Comparison of ENCODE assay signal across 8 mouse cellular contexts in the genomic region with DNA sequence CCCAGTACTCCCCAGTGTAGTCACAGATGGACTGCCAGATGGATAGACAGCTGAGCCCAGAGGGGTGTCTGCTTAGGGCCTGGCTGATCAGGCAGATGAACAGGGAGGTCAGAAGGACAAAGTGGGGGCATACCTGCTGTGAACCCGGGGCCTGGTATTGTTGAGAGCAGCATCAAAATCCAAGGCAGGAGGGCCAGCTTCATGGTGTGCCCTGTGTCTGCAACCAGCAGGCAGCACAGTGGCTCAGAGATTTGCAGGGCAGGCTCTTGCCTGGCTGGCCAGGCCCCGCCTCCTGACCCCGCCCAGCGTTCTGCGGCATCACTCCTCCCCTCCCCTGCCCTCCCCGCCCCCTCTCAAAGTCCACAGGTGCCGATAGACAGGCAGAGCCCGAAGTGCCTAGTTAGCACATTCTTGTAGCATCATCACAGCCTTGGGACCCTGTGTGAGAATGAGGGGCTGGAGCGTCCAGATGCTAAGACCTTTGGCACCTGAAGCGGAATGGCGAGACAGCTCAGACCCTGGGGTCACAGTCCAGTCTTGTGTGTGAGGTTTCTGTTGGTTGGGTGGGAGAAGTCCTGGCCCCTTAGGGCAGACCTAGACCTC. TPM values are rescaled to one million over a fixed set of nuclear protein-coding genes. Genes with fewer than 3 reads are reported as not detected.
DNase-seq lines count a peak whose midpoint lies in the region; ATAC-seq lines count a peak whose summit lies in the region.

Susd2 (minus strand) TSS at position 268 of the 603 bp plus-strand sequence.

- peak within 1 kb of the TSS; percentile 78 for H3K27ac ChIP-seq in kidney, embryonic 15.5 days

- 4% methylated on average over 11 of the region's 11 CpGs for WGBS in kidney, embryonic 15.5 days

- peak; percentile 41 for DNase-seq in ovary, postnatal 14 days (ENCODE audit: low spot score)
- no peak for DNase-seq in ovary, postnatal 10 days (ENCODE audit: low spot score)
- DNase-seq in cerebellum, adult 9-10 months = peak; percentile 95
- no peak for DNase-seq in gonadal fat pad, adult 2 months (ENCODE audit: low read depth)
- DNase-seq in lung, postnatal 10 days = peak; percentile 75
- peak; percentile 32 to 55 for DNase-seq in spleen, adult 18-20 months
- no peak for DNase-seq in layer of hippocampus, adult 8-10 months (ENCODE audit: low spot score in 2 of 2)

- peaks cover 23% of the 10 kb centered on the region for H3K36me3 ChIP-seq in kidney, embryonic 15.5 days

- H3K27me3 ChIP-seq in kidney, embryonic 15.5 days = no peaks in the 10 kb centered on the region

- H3K4me1 ChIP-seq in kidney, embryonic 15.5 days = peaks cover 23% of the 10 kb centered on the region

- ATAC-seq in kidney, embryonic 15.5 days (replicated peaks; ENCODE audit: low FRiP score) = peak; percentile 84

- H3K4me2 ChIP-seq in kidney, embryonic 15.5 days = peak within 1 kb of the TSS; percentile 42

- H3K4me3 ChIP-seq in kidney, embryonic 15.5 days (replicated peaks) = 0 out of 2 replicates have a peak within 1 kb of the TSS, but pooled peaks have one; percentile 0

- no peaks in the 10 kb centered on the region for H3K9me3 ChIP-seq in kidney, embryonic 15.5 days (replicated peaks)

- peak within 1 kb of the TSS; percentile 10; the same call in 1 of the 2 replicates for H3K9ac ChIP-seq in kidney, embryonic 15.5 days

RNA-seq across cellular contexts. Expression of gene Susd2, which starts in this region (rescaled TPM):
- 21.5 and 32.8 TPM in 2 replicates for polyA plus RNA-seq in gonadal fat pad, adult 2 months (2012; rRNA removed)
- 16.5 and 22.6 TPM in 2 replicates for polyA plus RNA-seq in kidney, embryonic 15.5 days (2015; fragmentation: Nextera tagmentation; extraction: Ambion mirVana)
- total RNA-seq in layer of hippocampus, adult 8-10 months (2022) = 1 to 10 TPM; 2.5 to 3.8 (median 3.0) TPM

Comparison
In these comparisons a context has a peak if more than half of its experiments do, and no peak if none do; other contexts are left out.
1. DNase-seq: peak in ovary, postnatal 14 days (single experiment), cerebellum, adult 9-10 months (single experiment), lung, postnatal 10 days (single experiment) and spleen, adult 18-20 months (2 of 2); none in ovary, postnatal 10 days (single experiment), gonadal fat pad, adult 2 months (single experiment) and layer of hippocampus, adult 8-10 months (0 of 2).